Mouse (Mus musculus) intestine, postnatal 0 days (tissue): ENCODE data around the gene Hoxa11. TPM values are rescaled to one million over a fixed set of nuclear protein-coding genes. Genes with fewer than 3 reads are reported as not detected.

Experiments
- ATAC-seq: fragments of 200-750 bp; cut with Nextera tagmentation; 2 replicates; pipeline ENCODE4 v1.8.0; 2017; ENCODE audit warnings: mild to moderate bottlenecking, moderate TSS enrichment, moderate library complexity
- H3K27ac ChIP-seq: fragments of 300-500 bp; sonication (generic); 2 replicates; pipeline ENCODE4 v1.5.1; 2014; ENCODE audit warnings: mild to moderate bottlenecking, low read depth, low read length, moderate library complexity
- H3K27me3 ChIP-seq: fragments of 300-500 bp; sonication (generic); replicated peaks from 2 replicates; pipeline ENCODE4 v1.6.1; 2014; ENCODE audit warnings: low read length, mixed read lengths; ENCODE audit not compliant: control insufficient read depth, insufficient read depth
- H3K36me3 ChIP-seq: fragments of 300-500 bp; sonication (generic); 2 replicates; pipeline ENCODE4 v1.6.1; 2014; ENCODE audit warnings: mild to moderate bottlenecking, moderate library complexity; ENCODE audit not compliant: control insufficient read depth, insufficient read depth
- H3K4me1 ChIP-seq: fragments of 300-500 bp; sonication (generic); replicated peaks from 2 replicates; pipeline ENCODE4 v1.6.1; 2014; ENCODE audit warnings: antibody characterized with exemption, low read length, mixed read lengths; ENCODE audit not compliant: control insufficient read depth, insufficient read depth
- H3K4me2 ChIP-seq: fragments of 300-500 bp; sonication (generic); replicated peaks from 2 replicates; pipeline ENCODE4 v1.6.1; 2014; ENCODE audit warnings: low read depth, mild to moderate bottlenecking, moderate library complexity
- H3K4me3 ChIP-seq: fragments of 300-500 bp; sonication (generic); 2 replicates; pipeline ENCODE4 v1.5.1; 2014; ENCODE audit warnings: low read depth, low read length
- H3K9ac ChIP-seq: fragments of 300-500 bp; sonication (generic); 2 replicates; pipeline ENCODE4 v1.6.1; 2014; ENCODE audit warnings: mild to moderate bottlenecking, low read depth, low read length
- H3K9me3 ChIP-seq: fragments of 300-500 bp; sonication (generic); 2 replicates; pipeline ENCODE4 v1.6.1; 2016; ENCODE audit warnings: mixed run types; ENCODE audit not compliant: control insufficient read depth
- CTCF ChIP-seq: sonication (generic); IDR thresholded peaks from 2 replicates; pipeline ENCODE4 v1.5.1; 2016; ENCODE audit warnings: low read depth, mild to moderate bottlenecking, control low read depth, antibody characterized with exemption, moderate library complexity
- WGBS: fragments of 180-500 bp; shearing (Covaris S2); extraction: QIAGEN DNeasy Blood & Tissue Kit; methylation state at CpG from one replicate; pipeline ENCODE4 v1.1.7; 2014; 5-methylcytosine and 5-hydroxymethylcytosine counted together
- polyA plus RNA-seq: library from polyadenylated mRNA; unstranded; fragments of >200 nt; fragmentation: Nextera tagmentation; extraction: Ambion mirVana; gene quantifications from 2 replicates; pipeline ENCODE4 v1.2.1, GENCODE M21; 2015

Gene Hoxa11
- polyA plus RNA-seq, 1 experiment from 2014 or later = 1.1 TPM

DNA sequence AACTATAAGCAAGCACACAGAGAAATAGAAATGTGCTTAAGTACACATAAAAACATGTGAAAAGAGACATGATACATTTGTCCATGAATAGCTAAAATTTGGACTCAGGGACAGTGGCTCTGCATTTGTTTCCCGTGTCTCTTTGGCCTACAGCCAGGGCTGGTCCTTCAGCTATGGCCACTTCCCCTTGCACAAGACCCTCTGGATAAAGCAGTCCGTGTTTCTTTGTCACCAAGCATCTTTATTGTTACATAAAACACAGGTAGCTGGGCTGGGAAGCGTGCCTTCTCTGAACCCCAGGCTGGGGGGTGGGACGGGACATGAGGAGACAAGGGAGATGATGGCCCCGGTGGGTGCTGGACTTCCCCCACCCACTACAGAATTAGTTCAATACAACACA lies 31.3 kb downstream of the Hoxa11 start:
- Histone ChIP-seq H3K4me3 (no peak overlapping the region), H3K27ac (no peak overlapping the region), H3K36me3 (no peaks in the 10 kb centered on the region), H3K9me3 (no peaks in the 10 kb centered on the region), H3K4me2 (no peak overlapping the region), H3K4me1 (no peaks in the 10 kb centered on the region), H3K9ac (no peak overlapping the region), H3K27me3 (peaks cover 95% of the 10 kb centered on the region)
- ATAC-seq = no peak
- WGBS = 37% methylated on average over 5 of the region's 5 CpGs
- no peak for TF ChIP-seq CTCF

DNA sequence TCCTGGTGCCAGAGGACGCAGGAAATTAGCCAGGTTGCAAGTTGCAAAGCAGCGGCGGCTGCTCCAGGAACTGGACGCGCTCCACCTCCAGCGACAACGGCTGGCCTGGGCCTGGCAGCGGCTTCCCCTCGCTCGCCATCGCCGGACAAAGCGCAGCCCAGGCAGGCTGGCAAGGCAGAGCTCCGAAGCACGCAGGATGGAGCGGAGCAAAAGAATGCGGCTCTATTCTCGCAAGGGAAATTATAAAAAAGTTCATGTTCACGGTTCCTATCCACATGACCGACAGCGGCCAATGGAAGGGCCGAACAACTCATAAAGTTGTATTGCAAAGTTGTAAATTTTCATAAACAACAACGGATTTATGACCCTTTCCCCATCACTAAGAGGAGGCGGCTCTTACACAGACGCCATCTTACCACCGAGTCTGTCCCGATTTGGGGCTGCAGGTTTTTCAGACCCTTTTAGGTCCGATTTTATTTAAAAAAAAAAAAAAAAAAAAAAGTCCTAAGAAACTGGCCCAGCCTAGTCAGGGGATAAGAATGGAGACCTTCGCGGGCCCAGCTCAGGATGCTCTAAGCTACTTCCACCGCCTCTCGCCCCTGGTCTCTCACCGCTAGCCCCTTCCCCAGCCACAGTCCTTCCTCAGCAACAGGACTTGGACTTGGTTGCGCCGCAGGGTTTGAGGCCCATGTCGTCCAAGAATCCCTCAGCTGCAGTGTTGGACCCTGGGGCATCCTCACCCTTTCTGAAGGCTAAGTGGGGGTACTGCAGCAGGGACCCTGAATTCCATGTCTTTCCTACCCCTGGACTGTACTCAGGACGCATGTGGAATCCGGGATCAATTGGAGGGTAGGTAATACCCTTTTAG lies 32.3 kb downstream of the Hoxa11 start, which contains the start of the genes Hoxa3 and Gm28308:
Hoxa3 (minus strand) TSS at position 218 of the 868 bp plus-strand sequence.
Gm28308 (minus strand) TSS at position 221 of the 868 bp plus-strand sequence.
- H3K4me2 ChIP-seq = peak within 1 kb of the TSS; percentile 66
- H3K9ac ChIP-seq = peak within 1 kb of the TSS; percentile 54
- no peaks in the 10 kb centered on the region for H3K4me1 ChIP-seq
- no peak for TF ChIP-seq CTCF
- no peaks in the 10 kb centered on the region for H3K9me3 ChIP-seq
- H3K27me3 ChIP-seq = peaks cover 95% of the 10 kb centered on the region
- H3K4me3 ChIP-seq = peak within 1 kb of the TSS; percentile 52
- H3K27ac ChIP-seq = peak within 1 kb of the TSS; percentile 69
- WGBS = 14% methylated on average over 38 of the region's 38 CpGs
- no peaks in the 10 kb centered on the region for H3K36me3 ChIP-seq
- peak; percentile 16; the same call in 1 of the 2 replicates for ATAC-seq

- no peaks in the 10 kb centered on the region for H3K36me3 ChIP-seq
- no peaks in the 10 kb centered on the region for H3K4me1 ChIP-seq
- 6% methylated on average over 22 of the region's 22 CpGs for WGBS
- peaks cover 93% of the 10 kb centered on the region for H3K27me3 ChIP-seq
- peak overlapping the region; percentile 54 for H3K9ac ChIP-seq
- no peaks in the 10 kb centered on the region for H3K9me3 ChIP-seq
- H3K4me2 ChIP-seq = peak overlapping the region; percentile 66
- no peak for ATAC-seq
- TF ChIP-seq CTCF = no peak
- peak overlapping the region; percentile 52 for H3K4me3 ChIP-seq
- peak overlapping the region; percentile 69 for H3K27ac ChIP-seq
These were observed 33.0 kb downstream of the Hoxa11 start for GRCm38 (mm10) chr6:52212556-52213118.

- WGBS = 5% methylated on average over 13 of the region's 13 CpGs
- Histone ChIP-seq H3K4me1 (no peaks in the 10 kb centered on the region), H3K9ac (peak overlapping the region; percentile 41; the same call in 1 of the 2 replicates), H3K9me3 (no peaks in the 10 kb centered on the region), H3K27ac (0 out of 2 replicates have a peak overlapping the region, but pooled peaks have one; percentile 6), H3K4me3 (peak overlapping the region; percentile 52), H3K4me2 (peak overlapping the region; percentile 66), H3K36me3 (no peaks in the 10 kb centered on the region), H3K27me3 (peaks cover 91% of the 10 kb centered on the region)
- ATAC-seq = no peak
- no peak for TF ChIP-seq CTCF
These were observed 33.6 kb downstream of the Hoxa11 start for GRCm38 (mm10) chr6:52211961-52212360.

DNA sequence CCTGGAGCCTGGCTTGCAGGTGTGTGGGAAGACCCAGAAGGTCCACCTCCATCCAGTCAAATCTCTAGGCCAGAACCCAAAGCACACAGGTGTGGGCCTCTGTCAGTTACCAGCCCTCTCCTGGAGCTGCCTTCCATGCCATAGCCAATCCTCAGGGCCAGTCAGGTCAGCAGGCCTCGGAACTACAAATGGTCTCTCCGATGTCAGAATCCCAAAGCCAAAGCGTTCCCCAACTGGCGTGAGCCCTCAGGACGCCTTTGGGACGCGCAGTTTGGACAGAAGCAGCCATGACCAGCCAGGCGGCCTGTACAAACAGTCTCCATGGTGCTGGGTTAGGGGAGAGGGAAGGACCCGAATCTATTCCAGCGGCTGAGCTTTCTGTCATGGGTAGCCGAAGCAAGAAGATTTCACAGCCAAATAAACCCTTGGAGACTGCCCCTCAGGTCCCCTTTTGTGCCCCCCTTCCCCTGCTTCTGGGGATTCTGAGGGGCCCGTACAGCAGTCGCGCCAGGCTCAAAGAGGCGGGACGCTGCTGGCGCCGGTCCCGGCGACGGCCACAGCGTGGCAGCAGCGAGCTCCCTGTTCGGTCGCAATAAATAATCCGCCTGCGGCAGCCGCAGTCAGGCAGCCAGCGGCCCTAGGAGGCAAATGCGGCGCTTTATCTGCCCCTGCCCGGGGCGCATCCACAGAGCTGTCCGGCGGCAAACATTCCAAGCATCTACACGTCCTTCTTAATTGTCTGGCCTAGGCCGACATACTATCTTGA lies 34.3 kb downstream of the Hoxa11 start:
- Histone ChIP-seq H3K4me1 (no peaks in the 10 kb centered on the region), H3K4me2 (peak overlapping the region; percentile 66), H3K9ac (peak overlapping the region; percentile 41), H3K27me3 (peaks cover 91% of the 10 kb centered on the region), H3K4me3 (peak overlapping the region; percentile 52), H3K27ac (no peak overlapping the region), H3K9me3 (no peaks in the 10 kb centered on the region), H3K36me3 (no peaks in the 10 kb centered on the region)
- WGBS = 4% methylated on average over 37 of the region's 37 CpGs
- TF ChIP-seq CTCF = peak; percentile 86
- ATAC-seq = peak; percentile 54

GRCm38 (mm10) chr6:52209685-52210046 lies 35.9 kb downstream of the Hoxa11 start:
- Histone ChIP-seq H3K27me3 (peaks cover 91% of the 10 kb centered on the region), H3K9me3 (no peaks in the 10 kb centered on the region), H3K9ac (no peak overlapping the region), H3K4me1 (no peaks in the 10 kb centered on the region), H3K4me2 (peak overlapping the region; percentile 66), H3K36me3 (no peaks in the 10 kb centered on the region), H3K27ac (no peak overlapping the region), H3K4me3 (0 out of 2 replicates have a peak overlapping the region, but pooled peaks have one; percentile 37)
- WGBS = 34% methylated on average over 12 of the region's 12 CpGs
- TF ChIP-seq CTCF = no peak
- ATAC-seq = no peak
